Mouse (Mus musculus) lung, adult 2 months (tissue): Measurements from ENCODE around the gene Cyp4f39.
"Not testable (repeated sequence)": the region's sequence is repeated elsewhere in the genome, so short reads cannot be mapped to it uniquely, and the experiment has no call there.

Source experiments
- CTCF ChIP-seq: fragments of 200-500 bp; IDR thresholded peaks from 2 replicates; pipeline ENCODE4 v1.5.1; 2011; ENCODE audit warnings: mild to moderate bottlenecking, low read length, control low read depth; ENCODE audit not compliant: insufficient read depth
- POLR2A ChIP-seq: fragments of 200-500 bp; IDR thresholded peaks from 2 replicates; pipeline ENCODE4 v1.6.1; 2011; ENCODE audit warnings: low read depth, mild to moderate bottlenecking, control low read depth, low read length, borderline replicate concordance; ENCODE audit errors: extremely low read depth

DNA sequence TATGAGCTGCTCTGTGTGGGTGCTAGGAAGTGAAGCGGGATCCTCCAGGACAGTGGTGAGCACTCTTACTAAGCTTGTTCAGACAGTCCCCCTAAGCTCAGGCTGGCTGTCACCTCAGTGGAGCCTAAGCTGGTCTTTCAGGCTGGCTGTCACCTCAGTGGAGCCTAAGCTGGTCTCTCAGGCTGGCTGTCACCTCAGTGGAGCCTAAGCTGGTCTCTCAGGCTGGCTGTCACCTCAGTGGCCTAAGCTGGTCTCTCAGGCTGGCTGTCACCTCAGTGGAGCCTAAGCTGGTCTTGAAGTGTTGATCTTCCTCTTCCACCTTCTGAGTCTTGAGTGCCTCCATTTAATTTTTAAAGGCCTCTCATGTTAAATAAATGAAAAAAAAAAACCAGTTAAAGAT lies 73.8 kb downstream of the Cyp4f39 start:
- TF ChIP-seq POLR2A, CTCF: not testable (repeated sequence)
